Mouse (Mus musculus) c-Kit-positive CD71-positive TER-119-negative erythroid progenitor cells, embryonic 14.5 days (primary cell): ENCODE data around the gene Gm1113.

ENCODE experiments used
- DNase-seq: peaks from one replicate; pipeline ENCODE4 v3.0.0-alpha.2; 2013; ENCODE audit warnings: low read depth

Gene Gm1113

DNA sequence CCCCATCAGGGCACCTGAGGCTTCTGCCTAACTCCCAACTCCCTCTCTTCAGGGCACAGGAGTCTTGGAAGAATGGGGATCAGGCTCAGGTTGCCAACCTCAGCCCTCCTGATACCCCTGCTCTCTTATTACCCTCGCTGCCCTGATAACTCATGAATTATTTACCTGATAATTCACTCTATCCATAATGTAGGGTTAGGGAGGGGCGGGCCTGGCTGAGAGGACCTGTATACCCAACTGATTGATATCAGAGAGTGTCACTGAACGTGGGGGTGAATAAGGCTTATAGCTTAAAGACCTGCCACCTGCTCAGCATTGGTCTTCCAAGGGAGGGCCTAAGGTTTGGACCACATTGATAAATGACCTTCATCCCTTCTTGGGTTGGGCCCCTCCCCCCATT lies at the start of gene Gm1113:
Gene Gm1113, minus strand, starts transcription at position 101 of the 400 bp plus-strand sequence.
- no peak for DNase-seq

GRCm38 (mm10) chr9:35564536-35565240 lies 46.6 kb upstream of the Gm1113 start:
- no peak for DNase-seq

DNA sequence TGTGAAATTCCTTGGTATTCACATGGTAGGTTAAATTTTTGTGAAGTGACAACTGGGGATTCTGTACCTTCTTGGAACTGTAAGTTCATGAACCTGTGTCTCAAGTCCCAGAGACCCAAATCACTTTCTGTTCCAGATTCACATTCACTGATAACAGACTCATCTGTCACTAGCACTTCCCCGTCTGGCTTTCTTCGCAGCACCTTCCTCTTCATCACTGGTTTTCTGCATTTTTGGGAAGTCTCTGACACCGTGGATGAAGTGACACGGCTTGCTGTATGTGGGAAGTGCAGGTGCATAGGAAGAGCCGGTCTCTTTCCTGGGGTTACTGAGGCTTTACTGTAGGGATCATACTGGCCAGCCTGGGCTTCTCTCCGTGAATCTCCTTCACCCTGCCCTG lies 43.5 kb upstream of the Gm1113 start:
- DNase-seq: no peak

DNA sequence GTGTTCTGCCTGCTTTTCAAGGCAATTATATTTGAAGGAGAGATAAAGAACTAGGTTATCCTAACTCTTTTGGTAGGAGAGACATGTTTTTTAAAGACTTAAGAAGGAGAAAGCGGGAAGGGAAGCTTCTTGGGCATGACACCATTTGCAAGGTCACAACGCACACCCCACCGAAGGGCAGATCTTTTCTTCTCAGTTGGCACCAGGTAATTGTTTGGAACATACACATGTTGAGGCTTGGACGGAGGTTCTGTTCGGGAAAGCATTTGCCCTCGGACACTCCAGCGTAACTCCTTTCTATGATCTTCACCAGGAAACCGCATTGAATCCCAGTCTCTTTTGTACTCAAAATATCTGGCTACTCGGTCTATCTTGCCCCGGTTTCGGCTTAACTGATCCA lies 43.0 kb upstream of the Gm1113 start:
- no peak for DNase-seq

- DNase-seq: peak; percentile 72
Measured at GRCm38 (mm10) chr9:35559009-35559890, 41.2 kb upstream of the Gm1113 start.

- no peak for DNase-seq
Measured at GRCm38 (mm10) chr9:35558257-35559008, 40.4 kb upstream of the Gm1113 start, which contains the start of the genes Ddx25 and Pus3. Gene Ddx25, minus strand, starts transcription at chr9:35558528. Gene Pus3, plus strand, starts transcription at chr9:35558595.

- no peak for DNase-seq
Measured at GRCm38 (mm10) chr9:35556494-35557102, 38.5 kb upstream of the Gm1113 start.

DNA sequence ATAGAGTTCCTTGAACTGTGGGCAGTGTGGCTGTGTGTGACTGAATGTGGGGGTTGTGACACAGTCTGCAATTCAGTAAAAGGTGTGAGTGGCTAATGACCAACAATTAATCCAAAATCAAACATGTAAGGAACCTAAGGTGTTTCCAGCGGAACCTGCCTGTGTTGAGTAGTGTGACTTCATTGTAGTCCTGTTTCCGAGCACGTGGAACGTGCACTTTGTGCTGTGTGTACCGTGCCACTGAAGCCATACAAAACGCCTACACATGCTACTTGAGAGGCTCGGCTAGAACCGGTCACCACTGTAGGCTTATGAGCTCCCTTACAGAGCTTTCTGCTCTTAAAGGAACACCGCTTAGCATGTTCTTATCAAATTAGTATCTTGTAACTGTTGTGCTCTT lies 30.4 kb upstream of the Gm1113 start:
- DNase-seq: no peak

GRCm38 (mm10) chr9:35546745-35547144 lies 28.7 kb upstream of the Gm1113 start:
- DNase-seq: no peak

- no peak for DNase-seq
Measured at GRCm38 (mm10) chr9:35545704-35546103, 27.6 kb upstream of the Gm1113 start.

DNA sequence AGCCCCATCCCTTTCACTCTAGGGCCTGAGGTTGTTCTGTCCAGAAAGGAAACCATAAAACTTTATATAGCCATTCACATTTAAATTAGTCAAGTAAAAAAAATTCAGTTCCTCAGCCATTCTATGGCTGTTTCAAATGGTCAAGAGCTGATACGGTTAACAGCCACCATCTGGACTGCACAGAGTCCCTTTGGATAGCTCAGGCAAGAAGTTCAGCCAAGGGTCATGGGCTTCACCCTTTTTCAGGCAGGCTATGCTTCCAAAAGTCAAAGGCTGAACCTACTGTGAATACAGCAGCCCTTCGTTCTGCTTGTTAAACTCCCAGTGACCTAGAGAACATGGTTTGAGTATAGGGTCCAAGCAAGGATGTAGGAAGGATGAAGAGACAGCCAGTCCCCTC lies 26.6 kb upstream of the Gm1113 start:
- no peak for DNase-seq

DNA sequence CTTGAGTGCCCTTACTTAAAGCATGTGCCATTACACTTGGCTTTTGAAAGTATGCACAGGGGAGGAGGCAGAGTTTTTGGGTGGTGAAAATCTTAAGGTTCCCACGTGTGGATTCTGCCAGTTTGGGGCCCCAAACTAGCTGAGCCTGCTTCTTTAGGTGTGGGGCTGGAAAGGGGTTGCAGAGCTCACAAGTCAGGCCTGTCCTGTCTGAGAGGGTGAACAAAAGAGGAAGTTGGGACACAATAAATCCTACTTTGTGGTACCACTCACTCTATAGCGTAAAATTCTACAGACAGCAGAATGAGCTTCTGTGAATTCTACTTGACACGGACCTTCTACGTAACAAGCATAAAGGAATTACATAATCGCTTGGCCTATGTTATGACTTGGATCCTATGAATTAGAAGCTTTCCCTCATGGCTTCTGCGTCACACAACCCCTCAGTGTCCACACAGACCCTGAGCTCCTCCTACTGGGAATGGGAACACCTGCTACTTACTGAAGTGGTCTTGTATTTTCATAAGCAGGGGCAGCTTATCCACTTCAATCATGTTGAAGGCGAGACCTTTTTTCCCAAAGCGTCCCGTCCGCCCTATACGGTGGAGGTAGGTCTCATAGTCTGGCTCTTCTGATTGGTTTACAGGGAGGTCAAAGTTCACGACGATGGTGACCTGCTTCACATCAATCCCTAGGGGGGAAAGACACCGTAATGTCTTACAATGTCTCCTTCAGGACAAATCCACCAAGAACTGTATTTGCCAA lies 25.2 kb upstream of the Gm1113 start:
- no peak for DNase-seq

GRCm38 (mm10) chr9:35541941-35542340 lies 23.9 kb upstream of the Gm1113 start:
- no peak for DNase-seq

DNA sequence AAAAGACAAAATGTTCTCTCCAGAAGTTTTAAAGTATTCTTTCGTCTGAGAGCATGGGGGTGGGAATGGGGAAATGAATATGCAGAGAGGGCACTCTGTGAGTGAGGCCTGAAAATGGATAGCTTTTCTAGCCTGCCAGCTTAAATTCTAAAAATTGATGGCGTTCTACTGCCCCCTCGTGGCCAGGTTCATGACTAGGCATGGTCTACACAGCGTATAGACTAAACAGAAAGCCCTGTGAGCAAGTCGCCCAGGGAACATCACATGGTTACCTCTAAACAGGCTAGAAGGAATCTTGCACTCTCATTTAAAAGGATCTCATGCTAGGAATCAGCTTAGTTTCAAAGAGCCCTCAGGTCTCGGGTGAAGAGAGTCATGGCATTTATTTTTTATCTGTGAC lies 23.4 kb upstream of the Gm1113 start:
- peak; percentile 53 for DNase-seq

DNA sequence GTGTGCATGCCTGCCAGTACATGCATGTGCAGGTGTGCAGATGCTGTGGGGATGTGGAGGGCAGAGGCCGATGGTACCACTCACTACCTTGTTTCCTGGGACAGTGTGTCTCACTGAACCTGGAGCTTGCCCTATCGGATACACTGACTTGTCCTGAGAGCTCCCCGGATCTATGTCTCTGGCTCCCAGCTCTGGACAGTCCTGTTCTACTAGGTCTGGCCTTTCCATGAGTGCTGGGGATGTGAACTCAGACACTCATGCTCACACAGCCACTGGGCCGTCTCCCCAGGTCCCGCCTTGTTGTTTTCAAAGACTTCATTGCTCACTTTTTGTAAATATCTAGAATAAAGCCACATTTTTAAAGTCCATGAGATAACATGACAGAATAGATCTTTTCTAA lies 23.0 kb upstream of the Gm1113 start:
- DNase-seq: no peak

DNA sequence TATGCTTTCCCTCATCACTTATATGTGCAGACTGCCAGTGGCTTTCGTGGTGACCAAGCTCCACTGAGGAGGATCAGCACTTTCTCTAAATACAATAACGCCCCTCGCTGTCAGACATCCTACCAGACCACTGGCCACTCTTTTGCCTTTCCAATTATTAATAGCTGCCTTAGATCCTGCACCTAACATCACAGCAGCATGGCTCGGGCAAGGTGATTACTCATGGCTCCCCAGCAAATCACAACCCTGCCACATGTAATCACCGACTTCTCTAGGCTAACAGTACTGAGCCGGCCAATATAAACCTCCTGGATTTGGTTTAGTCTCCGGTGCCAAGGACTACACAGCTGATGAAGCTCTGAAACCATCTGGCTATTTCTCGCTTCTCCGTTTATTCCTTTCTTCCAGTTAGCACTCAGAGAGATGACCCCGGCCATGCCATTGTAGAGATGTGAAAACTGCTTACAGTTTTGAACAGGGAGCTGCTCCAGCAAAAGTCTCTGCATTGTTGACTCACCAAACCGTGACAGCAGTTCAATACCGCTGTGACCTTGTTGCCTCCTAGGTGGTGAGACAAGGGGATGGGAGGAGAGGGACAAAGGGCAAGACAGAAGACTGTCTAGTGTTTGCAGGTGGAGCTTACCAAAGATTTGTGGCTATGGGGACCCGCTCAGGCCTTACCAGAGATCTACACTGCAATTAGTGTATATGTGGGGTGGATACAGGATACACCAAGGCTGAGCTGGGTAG lies 21.1 kb upstream of the Gm1113 start:
- no peak for DNase-seq

DNA sequence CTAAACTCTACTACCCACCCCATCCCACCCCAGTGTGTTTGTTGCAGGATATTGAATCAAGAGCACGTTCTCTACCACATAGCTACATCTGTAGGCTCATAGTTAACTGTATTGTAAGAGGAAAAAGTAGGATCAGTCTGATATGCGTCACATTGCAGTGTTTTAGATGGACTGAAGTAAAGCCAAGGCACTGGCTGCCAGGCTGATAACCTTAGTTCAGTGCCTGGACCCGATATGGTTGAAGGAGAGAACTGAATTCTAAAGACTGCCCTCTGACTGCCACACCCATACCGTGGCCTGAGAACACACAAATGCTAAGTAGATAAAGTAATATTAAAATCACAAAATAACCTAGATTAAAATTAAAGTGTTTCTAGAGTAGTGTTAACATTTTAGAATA lies 17.8 kb upstream of the Gm1113 start:
- no peak for DNase-seq

- DNase-seq: peak; percentile 34
Measured at GRCm38 (mm10) chr9:35535110-35535509, 17.0 kb upstream of the Gm1113 start.

GRCm38 (mm10) chr9:35533266-35533665 lies 15.2 kb upstream of the Gm1113 start:
- no peak for DNase-seq

DNA sequence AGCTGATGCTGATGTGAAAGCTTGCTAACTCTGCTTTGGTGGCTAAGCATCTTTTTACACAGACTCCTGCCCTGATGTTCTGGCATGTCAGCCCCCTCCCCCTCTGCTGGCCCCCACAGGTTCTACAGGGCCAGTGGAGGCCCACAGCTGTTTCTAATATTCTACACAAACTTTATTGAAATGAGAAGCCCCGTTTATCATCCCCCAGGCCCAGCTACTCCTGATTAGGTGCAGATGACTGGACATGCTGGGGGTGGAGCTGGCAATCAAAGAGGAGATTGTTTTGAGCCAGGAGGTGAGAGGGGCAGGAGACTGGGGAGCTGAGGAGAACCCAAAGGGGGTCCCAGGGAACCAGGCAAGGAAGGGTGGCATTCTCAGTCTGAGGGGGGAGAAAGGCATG lies 11.7 kb upstream of the Gm1113 start:
- DNase-seq: no peak

- DNase-seq: no peak
Measured at GRCm38 (mm10) chr9:35529141-35529540, 11.1 kb upstream of the Gm1113 start.
